Mouse (Mus musculus) frontal cortex, postnatal 14 days (tissue): ENCODE data around the gene Gm45623.

Source experiments
- DNase-seq, 2 experiments: peaks; one replicate each; pipeline ENCODE4 v3.0.0; 2022; ENCODE audit warnings: low spot score in 2 of 2

Gm45623 gene

DNA sequence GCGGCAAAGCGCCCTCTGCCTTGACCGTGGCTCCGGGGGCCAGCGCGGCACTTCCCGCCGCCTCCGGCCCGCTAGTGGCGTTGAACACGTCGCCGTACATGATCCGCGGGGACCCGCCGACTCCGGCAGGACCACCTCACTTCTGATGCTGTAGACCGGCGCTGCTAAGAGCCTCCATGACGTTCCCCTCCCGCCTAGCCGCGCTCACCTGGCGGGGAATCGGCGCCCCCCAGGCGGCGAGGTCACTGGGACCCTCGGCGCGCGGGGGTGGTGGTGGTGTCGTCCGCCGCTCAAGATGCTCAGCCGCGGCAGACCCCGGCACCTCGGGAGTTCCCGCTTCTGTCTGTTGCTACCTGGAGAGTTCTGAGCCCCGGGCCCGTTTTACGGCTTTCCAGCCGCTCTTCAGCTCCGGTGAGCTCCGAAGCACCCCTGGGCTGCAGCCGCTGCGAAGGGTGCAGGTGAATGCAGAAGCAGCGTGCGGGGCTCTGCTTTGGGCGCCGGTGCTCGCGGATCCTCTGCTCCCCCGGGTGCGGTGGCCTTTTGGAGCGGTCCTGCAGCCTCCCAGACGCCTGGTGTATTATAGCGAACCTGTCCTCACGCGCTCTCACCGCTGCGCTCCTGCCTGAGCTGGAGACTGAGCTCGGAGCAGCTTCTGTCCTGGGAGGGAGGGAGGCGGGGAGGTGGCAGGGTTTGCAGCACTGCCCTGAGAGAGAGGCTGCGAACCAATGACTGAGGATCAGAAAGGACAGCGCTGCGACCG lies at the start of gene Gm45623:
Gene Gm45623 (minus strand): TSS at position 636 of the 760 bp plus-strand sequence.
- no peak for DNase-seq

DNA sequence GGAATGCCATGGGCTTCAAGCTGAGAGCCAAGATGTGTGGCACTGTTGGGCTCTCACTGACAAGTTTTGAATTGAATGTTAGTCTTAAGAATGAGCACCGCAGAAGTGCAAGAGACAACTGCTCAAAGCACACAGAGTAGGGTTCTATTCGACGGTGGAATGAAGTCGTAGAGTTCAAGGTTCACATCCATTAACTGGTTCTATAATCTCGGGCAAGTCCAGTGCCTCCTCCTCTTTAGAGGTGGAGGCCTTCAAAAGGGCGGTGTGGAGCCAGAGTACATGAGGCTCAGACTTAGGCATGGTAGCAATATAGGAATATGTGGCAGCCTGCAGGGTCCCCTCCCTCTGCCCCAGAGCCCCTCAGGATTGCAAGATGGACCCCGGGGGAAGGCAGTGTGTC lies 43.8 kb upstream of the Gm45623 start:
- no peak for DNase-seq

DNA sequence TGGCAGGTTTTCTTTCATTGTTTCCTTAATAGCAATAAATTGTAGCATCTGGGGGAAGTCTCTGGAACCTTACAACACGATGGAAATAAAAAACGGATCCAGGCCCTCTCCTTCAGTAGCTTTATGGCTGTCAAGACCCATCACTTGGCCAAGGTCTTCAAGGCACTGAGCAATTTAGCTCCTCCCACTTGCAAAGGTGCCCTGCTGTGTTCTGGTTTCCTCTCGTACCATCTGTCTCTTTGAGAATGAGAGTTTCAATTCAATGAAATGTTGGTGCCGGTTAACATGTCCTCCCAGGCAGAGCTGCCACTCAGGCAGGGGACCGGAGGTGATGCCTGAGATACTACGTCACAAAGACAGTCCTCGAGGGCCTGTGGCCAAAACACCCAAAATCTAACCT lies 41.9 kb upstream of the Gm45623 start:
- DNase-seq: no peak

DNA sequence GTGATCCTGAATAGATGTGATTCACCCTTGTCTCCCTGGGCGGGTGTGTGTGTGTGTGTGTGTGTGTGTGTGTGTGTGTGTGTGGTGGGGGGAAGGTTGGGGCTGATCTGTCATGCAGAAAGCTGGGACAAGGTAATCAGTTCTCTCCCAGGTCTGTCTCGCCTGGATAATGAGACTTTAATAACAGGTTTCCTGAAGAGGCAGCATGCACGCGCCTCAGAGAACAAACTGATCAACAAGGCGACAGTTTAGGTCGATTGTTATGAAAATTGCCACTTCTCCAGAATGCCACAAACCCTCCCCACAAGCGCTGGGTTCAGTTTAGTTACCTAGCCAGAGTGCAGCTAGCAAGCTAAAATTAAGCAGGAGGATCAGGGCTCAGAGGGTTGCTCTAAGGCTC lies 40.8 kb upstream of the Gm45623 start:
- DNase-seq: no peak

DNA sequence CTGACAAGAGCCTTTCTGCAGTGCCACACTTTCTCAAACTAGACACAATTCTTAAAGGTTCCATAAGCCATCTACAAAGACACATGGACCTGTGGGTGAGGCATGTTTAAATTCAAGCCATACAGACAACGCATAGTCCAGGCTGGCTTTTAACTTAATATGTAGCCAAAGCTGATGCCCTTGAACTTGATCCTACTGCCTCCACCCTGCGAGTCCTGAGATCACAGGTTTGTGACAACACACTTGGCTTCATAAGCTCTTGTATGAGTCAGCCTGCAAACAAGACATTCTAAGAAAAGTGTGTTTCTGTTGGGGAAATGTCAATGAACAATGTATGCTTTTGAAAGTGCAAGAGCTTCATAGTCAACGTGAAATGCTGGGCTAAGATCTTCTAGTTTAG lies 39.2 kb upstream of the Gm45623 start:
- DNase-seq: no peak

DNA sequence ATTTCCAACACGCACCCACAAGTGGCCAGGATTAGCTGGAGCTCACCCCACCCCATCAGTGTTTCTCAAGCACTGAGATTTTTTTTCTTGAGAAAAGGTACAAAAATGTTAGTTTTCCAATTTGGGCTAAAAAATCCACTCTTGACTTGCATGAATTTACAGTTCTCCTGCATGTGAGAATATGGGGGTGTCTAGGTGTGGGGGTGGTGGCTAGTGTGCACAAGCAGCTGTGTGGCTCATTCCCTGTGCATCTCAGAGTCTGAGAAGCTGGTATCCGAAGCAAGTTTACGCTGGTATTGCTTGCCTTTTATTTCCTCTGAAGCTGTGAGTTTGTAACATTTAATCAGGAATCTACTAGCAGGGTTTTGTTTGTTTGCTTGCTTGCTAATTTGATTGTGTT lies 37.1 kb upstream of the Gm45623 start:
- DNase-seq: no peak

DNA sequence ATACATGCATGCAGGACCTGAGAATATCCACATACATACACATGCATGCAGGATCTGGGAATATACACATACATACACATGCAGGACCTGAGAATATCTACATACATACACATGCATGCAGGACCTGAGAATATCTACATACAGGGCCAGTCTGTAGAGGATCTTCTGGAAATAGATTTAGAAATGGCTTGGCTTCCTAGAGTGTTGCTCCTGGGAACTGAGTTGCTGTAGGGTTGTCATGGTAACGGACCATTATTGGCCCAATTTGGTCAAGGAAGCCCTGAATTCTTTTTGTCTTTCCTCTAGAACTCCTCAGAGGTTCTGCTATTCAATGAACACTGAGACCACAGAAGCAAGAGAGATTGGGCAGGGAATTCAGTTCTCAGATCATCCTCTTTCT lies 29.0 kb upstream of the Gm45623 start:
- no peak for DNase-seq

DNA sequence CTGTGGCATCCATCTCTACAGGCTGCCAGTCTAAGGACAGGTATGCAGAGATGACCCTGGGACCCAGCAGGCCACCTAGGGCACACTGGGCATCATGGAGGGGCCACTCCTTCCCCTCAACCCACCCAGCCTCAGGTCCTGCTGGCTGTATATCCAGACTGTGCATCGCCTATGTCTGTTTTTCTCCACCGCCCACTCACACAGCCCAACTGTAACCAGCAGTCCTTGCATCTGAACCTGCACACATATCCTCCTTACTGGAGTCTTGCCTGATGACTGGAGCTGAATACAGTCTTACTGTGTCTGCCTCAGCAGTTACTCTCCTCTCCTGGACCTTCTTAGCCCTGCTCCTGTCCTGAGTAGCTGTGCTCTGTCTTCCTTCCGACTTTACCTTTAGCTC lies 28.1 kb upstream of the Gm45623 start:
- no peak for DNase-seq

DNA sequence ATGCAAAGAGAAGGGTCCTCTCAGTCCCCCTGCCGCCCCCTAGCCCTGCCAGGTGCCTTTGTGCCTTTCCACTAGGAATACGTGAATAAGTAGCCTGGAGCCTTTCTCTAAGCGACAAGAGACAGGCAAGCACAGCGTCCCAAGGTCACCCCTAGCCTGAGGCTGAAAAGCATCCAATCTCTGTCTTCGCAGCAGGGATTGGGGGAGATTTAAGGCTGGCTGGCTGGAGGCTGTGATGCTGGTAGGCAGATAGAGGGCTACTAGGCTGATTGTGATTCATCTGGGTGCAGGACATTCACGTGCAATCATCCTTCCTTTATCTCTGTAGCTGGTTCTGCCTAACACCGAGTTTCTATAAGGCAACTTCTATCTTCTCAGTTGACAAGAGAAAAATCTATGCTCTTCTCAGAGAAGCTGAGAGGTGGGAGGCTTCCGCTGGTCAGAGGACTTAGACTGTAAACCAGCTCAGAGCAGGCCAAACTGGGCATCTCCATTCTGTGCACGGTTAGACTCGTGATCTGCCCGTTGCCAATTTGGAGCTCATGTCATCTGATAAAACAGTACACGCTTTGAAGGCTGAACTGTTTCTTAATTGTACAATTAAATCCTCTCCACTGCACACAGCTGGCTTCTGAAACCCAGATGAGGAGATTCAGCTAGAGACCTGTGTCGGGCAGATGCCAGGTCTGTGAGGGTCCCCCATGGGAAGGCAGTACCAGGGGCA lies 27.3 kb upstream of the Gm45623 start:
- DNase-seq: no peak

DNA sequence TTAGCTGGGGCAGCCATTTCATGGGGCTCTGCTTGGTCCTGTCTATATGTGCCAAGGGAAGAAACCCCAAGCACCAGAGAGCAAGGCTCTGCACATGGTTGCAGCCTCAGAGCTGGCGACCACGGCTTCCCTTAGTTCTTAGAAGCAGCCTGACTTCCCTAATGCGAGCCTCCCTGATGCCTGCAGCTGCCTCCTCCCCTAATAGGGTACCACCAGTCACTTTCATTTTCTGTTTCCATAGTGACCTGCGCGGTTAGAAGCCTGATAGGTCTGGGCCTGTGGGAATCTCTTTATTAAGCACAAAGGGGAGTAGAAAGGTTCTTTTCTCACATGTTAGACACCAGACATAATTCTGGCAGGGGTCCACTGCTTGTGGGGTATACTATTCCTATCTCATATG lies 20.7 kb upstream of the Gm45623 start:
- DNase-seq: no peak

DNA sequence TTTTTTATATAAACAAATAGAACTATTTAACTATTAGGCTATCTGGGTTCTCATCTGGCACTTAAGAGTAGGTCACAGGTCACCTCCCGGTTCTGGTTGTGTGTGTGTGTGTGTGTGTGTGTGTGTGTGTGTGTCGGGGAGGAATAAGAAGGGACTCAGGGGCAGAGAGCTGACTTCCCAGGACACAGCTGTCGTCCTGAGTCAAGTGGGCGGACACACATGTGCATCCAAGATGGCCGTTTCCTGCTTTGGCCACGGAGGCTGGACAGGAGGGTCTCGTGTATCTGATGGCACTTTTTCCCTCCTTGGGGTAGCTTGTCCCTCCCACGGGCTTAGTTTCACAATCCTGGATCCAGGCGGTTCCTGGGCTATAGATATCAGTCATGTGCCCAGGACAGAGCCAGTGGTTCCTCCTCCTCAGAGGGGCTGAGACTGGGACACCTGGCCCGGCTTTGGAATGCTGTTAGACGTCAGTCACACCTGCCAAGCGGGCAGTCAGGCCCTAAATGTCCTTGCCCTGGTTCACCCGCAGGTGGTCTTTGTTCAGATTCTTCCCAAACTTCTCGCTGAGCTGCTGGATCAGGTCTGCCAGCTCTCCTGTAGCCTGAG lies 19.7 kb upstream of the Gm45623 start:
- DNase-seq: no peak

DNA sequence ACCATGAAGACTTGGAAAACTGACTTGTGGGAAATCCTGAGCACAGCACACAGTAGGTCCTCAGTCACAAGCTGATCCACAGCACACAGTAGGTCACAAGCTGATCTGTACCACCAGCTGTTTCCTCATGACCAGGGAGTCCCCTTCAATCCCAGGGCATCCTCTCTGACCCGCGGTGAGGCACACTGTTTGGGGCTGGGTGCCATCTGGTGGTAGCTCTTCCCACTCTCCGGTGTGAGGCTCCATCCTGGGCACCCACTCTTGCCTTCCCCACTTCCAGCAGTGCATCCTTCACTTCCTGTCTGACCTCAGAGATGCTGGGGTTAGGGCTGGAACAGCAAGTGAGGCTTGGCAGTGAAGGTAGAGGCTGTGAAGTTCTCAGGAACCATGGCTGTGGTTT lies 19.0 kb upstream of the Gm45623 start:
- no peak for DNase-seq

DNA sequence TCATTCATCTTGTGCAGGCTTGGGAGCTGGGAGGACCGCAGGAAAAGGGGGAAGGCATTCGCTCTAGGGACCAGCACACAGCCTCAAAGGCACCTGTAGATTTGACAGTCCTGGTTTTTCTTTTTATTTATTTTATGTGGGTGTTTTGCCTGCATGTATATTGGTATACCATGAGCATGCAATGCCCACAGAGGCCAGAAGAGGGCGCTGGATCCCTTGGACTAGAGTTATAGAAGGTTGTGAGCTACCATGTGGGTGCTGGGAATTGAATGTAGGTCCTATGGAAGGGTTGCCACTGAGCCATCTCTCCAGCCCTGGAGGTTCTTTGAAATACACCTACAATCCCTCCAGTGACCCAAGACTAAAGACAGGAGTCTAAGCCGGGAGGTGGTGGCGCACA lies 17.2 kb upstream of the Gm45623 start:
- DNase-seq: no peak

DNA sequence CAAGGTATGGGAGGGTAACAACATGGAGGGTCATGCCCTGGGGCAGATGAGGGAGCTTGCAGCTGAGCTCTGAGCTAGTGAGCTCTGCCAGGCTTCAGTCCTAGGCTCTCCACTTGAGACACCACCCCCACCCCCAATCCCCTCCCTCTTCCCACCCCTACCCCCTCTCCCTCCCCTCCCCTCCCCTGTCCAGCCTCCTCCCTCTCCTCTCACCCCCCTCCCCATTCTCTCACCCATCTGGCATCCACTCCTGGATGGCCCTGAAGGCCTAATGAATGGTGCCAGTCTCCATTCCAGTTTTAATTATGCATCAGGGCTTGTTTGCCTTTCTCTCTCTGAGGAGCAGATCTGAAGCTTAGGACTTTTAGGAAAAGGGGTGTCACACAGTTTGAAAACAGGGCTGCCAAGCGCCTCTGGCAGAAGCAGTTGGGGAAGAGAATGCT lies 16.5 kb upstream of the Gm45623 start:
- no peak for DNase-seq

DNA sequence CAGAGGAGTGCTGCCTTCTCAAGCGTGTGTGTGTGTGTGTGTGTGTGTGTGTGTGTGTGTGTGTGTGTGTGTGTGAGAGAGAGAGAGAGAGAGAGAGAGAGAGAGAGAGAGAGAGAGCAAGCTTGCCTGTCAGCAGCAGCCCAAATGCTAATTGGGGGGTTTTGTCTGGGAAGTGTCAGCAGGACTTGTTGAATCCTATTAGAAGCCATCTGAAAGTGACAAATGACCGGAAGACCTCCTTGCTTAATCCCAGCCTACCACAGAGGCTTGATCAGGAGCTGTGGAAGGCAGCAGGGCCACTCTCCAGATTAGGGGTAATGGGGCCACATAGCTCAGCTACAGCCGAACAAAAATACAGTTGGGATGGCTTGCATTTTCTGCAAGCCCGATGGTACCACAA lies 15.8 kb upstream of the Gm45623 start:
- no peak for DNase-seq

DNA sequence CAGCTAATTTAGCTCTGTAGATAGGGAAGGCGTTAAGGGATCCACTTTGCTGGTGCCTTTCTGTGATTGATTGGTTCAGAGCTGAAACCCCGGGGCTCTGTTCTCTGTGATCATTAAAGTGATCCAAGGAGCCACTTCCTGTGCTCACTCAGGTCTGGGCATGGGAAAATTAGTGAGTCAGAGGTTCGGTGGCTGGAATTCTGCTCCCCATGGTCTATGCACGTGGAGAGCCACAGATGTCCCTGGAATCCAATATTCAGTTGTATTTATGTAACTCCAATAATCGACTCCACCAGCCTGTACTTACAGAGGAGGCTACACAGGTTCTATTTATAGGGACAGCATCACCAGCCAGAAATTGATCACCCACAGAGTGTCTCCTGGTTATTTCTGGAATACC lies 12.6 kb upstream of the Gm45623 start:
- DNase-seq: no peak

DNA sequence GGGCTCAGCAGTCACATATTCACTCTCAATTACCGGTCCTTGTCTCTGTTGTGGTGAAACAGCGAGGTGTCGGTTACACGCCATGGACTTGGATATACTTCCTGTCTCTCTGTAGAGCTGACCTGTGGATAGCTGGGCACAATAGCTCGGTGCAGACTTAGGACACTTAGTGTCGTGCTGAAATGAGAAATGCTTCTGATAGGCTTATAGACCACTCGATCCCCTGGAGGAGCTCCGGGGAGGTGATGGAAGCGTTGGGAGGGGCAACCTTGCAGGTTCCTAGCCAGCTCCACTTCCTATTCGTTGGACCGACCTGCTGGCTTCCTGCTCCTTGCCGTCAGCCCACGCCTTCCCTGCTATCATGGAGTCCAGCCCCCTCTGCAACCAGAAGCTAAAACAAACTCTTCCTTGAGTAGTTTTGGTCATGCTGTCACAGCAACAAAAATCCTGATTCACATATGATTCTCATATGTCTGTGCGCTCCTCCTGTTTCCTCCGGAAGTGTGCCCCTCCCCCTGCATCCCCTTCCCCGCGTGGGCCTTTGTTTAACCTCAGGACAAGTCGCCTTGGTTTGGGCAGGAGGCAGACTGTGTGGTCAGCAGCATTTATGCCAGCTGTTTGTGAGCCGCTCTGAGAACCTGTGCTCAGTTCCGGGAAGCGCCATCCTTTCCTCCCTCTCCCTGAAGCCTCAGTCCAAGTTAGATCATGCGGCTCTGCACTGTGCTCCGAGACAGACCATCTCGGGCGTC lies 11.8 kb upstream of the Gm45623 start:
- no peak for DNase-seq

DNA sequence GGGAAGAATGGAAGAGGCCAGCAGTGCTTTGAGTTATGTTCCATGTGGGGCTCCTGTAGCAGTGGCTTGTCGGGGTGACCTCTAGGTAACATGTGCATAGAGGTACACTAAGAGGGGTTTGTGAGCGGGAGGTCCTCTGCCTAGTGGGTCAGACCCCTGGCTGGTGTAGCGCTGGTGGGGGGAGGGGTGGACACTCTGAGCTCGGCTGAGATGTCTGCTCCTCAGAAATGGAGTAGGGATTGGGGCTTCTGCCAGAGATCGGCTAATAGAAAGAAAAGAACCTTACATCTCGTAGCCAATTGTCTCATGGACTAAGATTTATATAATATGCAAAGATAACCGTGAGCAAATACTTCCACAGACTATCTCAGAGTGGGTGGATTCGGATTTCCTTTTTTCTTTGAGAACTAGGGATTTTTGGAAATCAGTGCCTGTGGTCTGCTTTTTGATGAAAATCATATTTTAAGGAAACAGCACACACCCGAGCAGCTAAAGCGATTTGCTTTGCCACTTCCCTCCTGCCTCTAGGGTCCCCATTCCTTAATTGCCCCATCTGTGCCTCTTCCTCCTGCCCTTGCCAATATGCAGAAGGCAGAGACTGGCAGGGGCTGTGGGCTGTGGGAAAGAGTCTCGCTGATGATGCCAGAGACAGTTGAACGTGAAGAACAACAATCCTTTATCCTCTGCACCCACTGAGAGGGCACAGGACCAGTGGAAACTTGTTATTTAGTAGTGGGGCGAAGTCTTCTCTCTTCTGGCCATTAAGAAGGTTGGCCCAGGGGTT lies 9.0 kb upstream of the Gm45623 start:
- no peak for DNase-seq

DNA sequence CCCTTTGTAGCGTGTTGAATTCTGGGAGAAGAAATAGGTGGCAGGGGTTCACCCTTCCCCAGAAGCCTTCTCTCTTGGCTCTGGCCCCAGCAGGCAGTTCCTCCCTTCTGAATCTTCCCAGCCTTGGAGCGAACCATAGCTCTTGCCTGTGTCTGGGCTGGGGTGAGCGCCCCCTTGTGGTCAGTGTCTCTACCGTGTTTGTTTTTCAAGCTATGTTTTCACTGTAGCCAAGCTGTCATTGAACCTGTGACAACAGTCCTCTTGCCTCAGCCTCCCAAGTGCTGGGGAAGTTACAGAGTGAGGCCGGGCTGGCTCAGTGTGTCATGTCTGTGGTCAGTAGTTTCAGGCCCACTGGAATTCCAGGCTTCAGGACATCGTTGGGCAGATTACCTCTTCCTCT lies 4.9 kb upstream of the Gm45623 start:
- peak in 1 of 2 experiments; percentile 67 for DNase-seq

DNA sequence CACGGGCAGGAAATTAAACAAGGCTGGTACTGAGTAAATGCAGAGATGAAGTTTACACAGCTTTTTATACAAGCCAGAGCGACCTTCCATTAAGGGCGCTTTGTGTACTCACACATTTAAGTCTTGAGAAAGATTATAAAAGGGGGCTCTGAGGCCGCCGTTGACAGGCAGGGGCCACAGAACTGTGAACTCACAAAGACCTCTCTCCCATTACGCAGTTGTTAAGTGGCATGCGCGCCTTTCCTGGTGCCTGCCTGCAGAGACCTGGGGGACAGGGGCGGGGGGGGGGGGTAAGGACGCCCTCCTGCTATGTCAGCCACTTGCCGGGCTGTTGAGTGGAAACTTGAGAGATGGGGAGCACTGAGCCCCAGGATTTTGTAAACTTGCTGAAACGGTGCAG lies 3.6 kb upstream of the Gm45623 start:
- no peak for DNase-seq

DNA sequence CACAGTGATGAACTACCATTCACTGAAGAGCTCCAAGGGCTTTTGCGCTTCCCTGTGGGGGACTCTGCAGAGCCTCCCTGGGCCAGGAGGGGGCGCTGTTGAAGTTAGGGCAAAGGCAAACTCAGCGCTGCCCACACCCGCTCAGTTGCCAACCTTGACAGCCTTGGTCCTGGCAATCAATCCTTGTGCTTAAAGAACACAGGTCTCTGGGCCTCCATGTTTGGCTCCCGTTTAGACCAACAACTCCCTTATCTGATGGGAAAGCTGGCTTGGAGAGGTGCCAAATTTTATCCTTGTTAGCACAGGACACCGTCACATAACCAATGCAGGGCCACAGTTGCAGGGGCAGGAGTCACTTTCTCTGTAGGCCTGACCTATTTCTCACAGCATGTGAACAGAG lies 2.2 kb upstream of the Gm45623 start:
- DNase-seq: no peak
